Mouse (Mus musculus): ENCODE results near the gene C9. TPM values are rescaled to one million over a fixed set of nuclear protein-coding genes. Genes with fewer than 3 reads are reported as not detected.

The C9 gene
- polyA plus RNA-seq, 1 experiment from 2014 or later = not detected

GRCm38 (mm10) chr15:6492386-6492785 is 47.3 kb downstream of the C9 start:
- Histone ChIP-seq H3K4me3 (no peak overlapping the region), H3K4me1 (no peaks in the 10 kb centered on the region), H3K4me2 (no peak overlapping the region), H3K36me3 (ENCODE audit: poor library complexity, severe bottlenecking) (no peaks in the 10 kb centered on the region), H3K27ac (no peak overlapping the region), H3K27me3 (no peaks in the 10 kb centered on the region), H3K9me3 (replicated peaks) (no peaks in the 10 kb centered on the region), H3K9ac (no peak overlapping the region)
- ATAC-seq = no peak
- 88% methylated on average over 2 of the region's 2 CpGs for WGBS

GRCm38 (mm10) chr15:6498396-6499070 is 53.4 kb downstream of the C9 start:
- Histone ChIP-seq H3K27ac (no peak overlapping the region), H3K36me3 (ENCODE audit: poor library complexity, severe bottlenecking) (no peaks in the 10 kb centered on the region), H3K9me3 (replicated peaks) (no peaks in the 10 kb centered on the region), H3K4me1 (no peaks in the 10 kb centered on the region; the same call in 1 of the 2 replicates), H3K27me3 (no peaks in the 10 kb centered on the region), H3K9ac (no peak overlapping the region), H3K4me2 (peak overlapping the region; percentile 20; the same call in 1 of the 2 replicates), H3K4me3 (no peak overlapping the region)
- peak; percentile 58; the same call in 1 of the 2 replicates for ATAC-seq
- 53% methylated on average over 10 of the region's 10 CpGs for WGBS

- Histone ChIP-seq H3K36me3 (ENCODE audit: poor library complexity, severe bottlenecking) (no peaks in the 10 kb centered on the region), H3K4me3 (no peak overlapping the region), H3K4me2 (no peak overlapping the region), H3K27ac (no peak overlapping the region), H3K4me1 (no peaks in the 10 kb centered on the region; the same call in 1 of the 2 replicates), H3K9me3 (replicated peaks) (no peaks in the 10 kb centered on the region), H3K27me3 (no peaks in the 10 kb centered on the region), H3K9ac (no peak overlapping the region)
- 70% methylated on average over 1 of the region's 1 CpGs for WGBS
- ATAC-seq = no peak
These were observed 55.7 kb downstream of the C9 start for GRCm38 (mm10) chr15:6500787-6501186.

- Histone ChIP-seq H3K9ac (no peak overlapping the region), H3K36me3 (ENCODE audit: poor library complexity, severe bottlenecking) (no peaks in the 10 kb centered on the region), H3K4me2 (no peak overlapping the region), H3K4me1 (no peaks in the 10 kb centered on the region), H3K4me3 (no peak overlapping the region), H3K27me3 (no peaks in the 10 kb centered on the region), H3K27ac (no peak overlapping the region), H3K9me3 (replicated peaks) (no peaks in the 10 kb centered on the region)
- WGBS = 89% methylated on average over 1 of the region's 1 CpGs
- ATAC-seq = no peak
These were observed 72.4 kb downstream of the C9 start for GRCm38 (mm10) chr15:6517525-6517924.

- no peaks in the 10 kb centered on the region for H3K4me1 ChIP-seq
- no peak overlapping the region for H3K4me3 ChIP-seq
- no peak overlapping the region for H3K27ac ChIP-seq
- ATAC-seq = no peak
- WGBS = 89% methylated on average over 19 of the region's 19 CpGs
- no peaks in the 10 kb centered on the region for H3K36me3 ChIP-seq (ENCODE audit: poor library complexity, severe bottlenecking)
- H3K4me2 ChIP-seq = no peak overlapping the region
- no peak overlapping the region for H3K9ac ChIP-seq
- no peaks in the 10 kb centered on the region for H3K9me3 ChIP-seq (replicated peaks)
- no peaks in the 10 kb centered on the region for H3K27me3 ChIP-seq
These were observed 74.5 kb downstream of the C9 start for GRCm38 (mm10) chr15:6519417-6520255.

- H3K9ac ChIP-seq = no peak overlapping the region
- no peak for ATAC-seq
- H3K4me2 ChIP-seq = no peak overlapping the region
- 90% methylated on average over 10 of the region's 10 CpGs for WGBS
- no peaks in the 10 kb centered on the region for H3K9me3 ChIP-seq (replicated peaks)
- H3K27ac ChIP-seq = no peak overlapping the region
- no peaks in the 10 kb centered on the region for H3K27me3 ChIP-seq
- no peaks in the 10 kb centered on the region for H3K36me3 ChIP-seq (ENCODE audit: poor library complexity, severe bottlenecking)
- H3K4me1 ChIP-seq = no peaks in the 10 kb centered on the region
- H3K4me3 ChIP-seq = no peak overlapping the region
These were observed 75.5 kb downstream of the C9 start for GRCm38 (mm10) chr15:6520505-6521155.

GRCm38 (mm10) chr15:6522653-6523167 is 77.6 kb downstream of the C9 start, which contains the start of gene Fyb:
Gene Fyb (plus strand): TSS chr15:6522853.
- no peak for ATAC-seq
- 91% methylated on average over 8 of the region's 8 CpGs for WGBS
- no peak within 1 kb of the TSS for H3K9ac ChIP-seq
- no peaks in the 10 kb centered on the region for H3K27me3 ChIP-seq
- no peak within 1 kb of the TSS for H3K4me3 ChIP-seq
- H3K27ac ChIP-seq = no peak within 1 kb of the TSS
- H3K4me1 ChIP-seq = no peaks in the 10 kb centered on the region
- H3K4me2 ChIP-seq = no peak within 1 kb of the TSS
- H3K9me3 ChIP-seq (replicated peaks) = no peaks in the 10 kb centered on the region
- H3K36me3 ChIP-seq (ENCODE audit: poor library complexity, severe bottlenecking) = no peaks in the 10 kb centered on the region

GRCm38 (mm10) chr15:6524801-6525200 is 79.7 kb downstream of the C9 start:
- Histone ChIP-seq H3K9ac (no peak overlapping the region), H3K4me3 (no peak overlapping the region), H3K27me3 (no peaks in the 10 kb centered on the region), H3K9me3 (replicated peaks) (no peaks in the 10 kb centered on the region), H3K36me3 (ENCODE audit: poor library complexity, severe bottlenecking) (no peaks in the 10 kb centered on the region), H3K4me1 (no peaks in the 10 kb centered on the region), H3K27ac (no peak overlapping the region), H3K4me2 (no peak overlapping the region)
- WGBS = 92% methylated on average over 2 of the region's 2 CpGs
- no peak for ATAC-seq

- no peak overlapping the region for H3K4me3 ChIP-seq
- WGBS = 83% methylated on average over 3 of the region's 3 CpGs
- H3K4me1 ChIP-seq = no peaks in the 10 kb centered on the region
- no peaks in the 10 kb centered on the region for H3K36me3 ChIP-seq (ENCODE audit: poor library complexity, severe bottlenecking)
- H3K9me3 ChIP-seq (replicated peaks) = no peaks in the 10 kb centered on the region
- H3K27ac ChIP-seq = no peak overlapping the region
- H3K4me2 ChIP-seq = no peak overlapping the region
- no peak for ATAC-seq
- no peak overlapping the region for H3K9ac ChIP-seq
- H3K27me3 ChIP-seq = no peaks in the 10 kb centered on the region
These were observed 80.3 kb downstream of the C9 start for GRCm38 (mm10) chr15:6525386-6525785.

- H3K27ac ChIP-seq = no peak overlapping the region
- WGBS = 94% methylated on average over 3 of the region's 3 CpGs
- no peak overlapping the region for H3K4me2 ChIP-seq
- no peak for ATAC-seq
- no peaks in the 10 kb centered on the region for H3K36me3 ChIP-seq (ENCODE audit: poor library complexity, severe bottlenecking)
- H3K9me3 ChIP-seq (replicated peaks) = no peaks in the 10 kb centered on the region
- H3K27me3 ChIP-seq = no peaks in the 10 kb centered on the region
- no peak overlapping the region for H3K9ac ChIP-seq
- no peaks in the 10 kb centered on the region for H3K4me1 ChIP-seq
- H3K4me3 ChIP-seq = no peak overlapping the region
These were observed 88.8 kb downstream of the C9 start for GRCm38 (mm10) chr15:6533858-6534343.

- 92% methylated on average over 8 of the region's 8 CpGs for WGBS
- H3K27ac ChIP-seq = no peak overlapping the region
- H3K9me3 ChIP-seq (replicated peaks) = no peaks in the 10 kb centered on the region
- ATAC-seq = no peak
- H3K4me2 ChIP-seq = no peak overlapping the region
- H3K36me3 ChIP-seq (ENCODE audit: poor library complexity, severe bottlenecking) = no peaks in the 10 kb centered on the region
- no peak overlapping the region for H3K9ac ChIP-seq
- no peaks in the 10 kb centered on the region for H3K4me1 ChIP-seq
- no peaks in the 10 kb centered on the region for H3K27me3 ChIP-seq
- H3K4me3 ChIP-seq = no peak overlapping the region
These were observed 89.5 kb downstream of the C9 start for GRCm38 (mm10) chr15:6534592-6534991.

Measured in forebrain, embryonic 13.5 days (tissue).